Mouse (Mus musculus) splenic B cell, adult 2 months (primary cell): ENCODE measurements at regions not wholly inside any gene's neighbourhood (a gene's known extent, or its start where the extent isn't known, plus 50 kb on each side); places are given as distances from the start of the nearest gene placed in this dataset.

ENCODE experiments used
- DNase-seq: peaks from one replicate; pipeline ENCODE4 v3.0.0-alpha.2; 2011; ENCODE audit warnings: low read depth, low spot score
- H3K27me3 ChIP-seq: 2 replicates; pipeline ENCODE4 v1.6.1; 2012; ENCODE audit warnings: mild to moderate bottlenecking, low read length, moderate library complexity, mixed read lengths; ENCODE audit not compliant: control insufficient read depth, poor library complexity, insufficient read depth, severe bottlenecking
- H3K36me3 ChIP-seq: 2 replicates; pipeline ENCODE4 v1.6.1; 2012; ENCODE audit warnings: mild to moderate bottlenecking, low read length, moderate library complexity, mixed read lengths; ENCODE audit not compliant: control insufficient read depth, poor library complexity, insufficient read depth, severe bottlenecking

GRCm38 (mm10) chr8:79545866-79546373, 93.5 kb upstream of the Otud4 start:
- no peak for DNase-seq
- no peaks in the 10 kb centered on the region for H3K27me3 ChIP-seq
- H3K36me3 ChIP-seq = no peaks in the 10 kb centered on the region

GRCm38 (mm10) chr8:79542461-79542860, 97.0 kb upstream of the Otud4 start:
- H3K27me3 ChIP-seq = no peaks in the 10 kb centered on the region

GRCm38 (mm10) chr8:79540053-79540452, 99.4 kb upstream of the Otud4 start:
- H3K36me3 ChIP-seq = no peaks in the 10 kb centered on the region
- H3K27me3 ChIP-seq = no peaks in the 10 kb centered on the region
- DNase-seq = no peak

More at GRCm38 (mm10) chr8:79542461-79542860, 97.0 kb upstream of the Otud4 start:
- H3K36me3 ChIP-seq = no peaks in the 10 kb centered on the region
- DNase-seq = no peak

GRCm38 (mm10) chr8:79534271-79534889, 105.0 kb upstream of the Otud4 start:
- no peak for DNase-seq
- Histone ChIP-seq H3K27me3 (no peaks in the 10 kb centered on the region), H3K36me3 (no peaks in the 10 kb centered on the region)

GRCm38 (mm10) chr8:79529556-79529955, 109.9 kb upstream of the Otud4 start:
- H3K36me3 ChIP-seq = no peaks in the 10 kb centered on the region
- H3K27me3 ChIP-seq = no peaks in the 10 kb centered on the region
- peak; percentile 14 for DNase-seq

- no peak for DNase-seq
These were observed 117.4 kb upstream of the Otud4 start for GRCm38 (mm10) chr8:79522040-79522439.

GRCm38 (mm10) chr8:79518966-79519365, 119.6 kb upstream of the Smad1 start:
- Histone ChIP-seq H3K36me3 (no peaks in the 10 kb centered on the region), H3K27me3 (no peaks in the 10 kb centered on the region)
- DNase-seq = no peak

More at GRCm38 (mm10) chr8:79522040-79522439, 117.4 kb upstream of the Otud4 start:
- Histone ChIP-seq H3K27me3 (no peaks in the 10 kb centered on the region), H3K36me3 (no peaks in the 10 kb centered on the region)

- Histone ChIP-seq H3K27me3 (no peaks in the 10 kb centered on the region), H3K36me3 (no peaks in the 10 kb centered on the region)
- DNase-seq = no peak
These were observed 116.0 kb upstream of the Smad1 start for GRCm38 (mm10) chr8:79515282-79515783.

- H3K27me3 ChIP-seq = no peaks in the 10 kb centered on the region
- DNase-seq = no peak
- no peaks in the 10 kb centered on the region for H3K36me3 ChIP-seq
These were observed 115.4 kb upstream of the Smad1 start for GRCm38 (mm10) chr8:79514655-79515278.

- no peak for DNase-seq
- H3K27me3 ChIP-seq = no peaks in the 10 kb centered on the region
- no peaks in the 10 kb centered on the region for H3K36me3 ChIP-seq
These were observed 109.3 kb upstream of the Smad1 start for GRCm38 (mm10) chr8:79508597-79508996.

- no peak for DNase-seq
- Histone ChIP-seq H3K36me3 (no peaks in the 10 kb centered on the region), H3K27me3 (no peaks in the 10 kb centered on the region)
These were observed 106.1 kb upstream of the Smad1 start for GRCm38 (mm10) chr8:79505381-79505780.

GRCm38 (mm10) chr8:79503906-79504305, 104.6 kb upstream of the Smad1 start:
- Histone ChIP-seq H3K27me3 (no peaks in the 10 kb centered on the region), H3K36me3 (no peaks in the 10 kb centered on the region)
- DNase-seq = no peak

- no peak for DNase-seq
- H3K27me3 ChIP-seq = no peaks in the 10 kb centered on the region
- no peaks in the 10 kb centered on the region for H3K36me3 ChIP-seq
These were observed 102.7 kb upstream of the Smad1 start for GRCm38 (mm10) chr8:79502062-79502461.

GRCm38 (mm10) chr8:79501238-79501637, 101.9 kb upstream of the Smad1 start:
- no peak for DNase-seq
- H3K27me3 ChIP-seq = no peaks in the 10 kb centered on the region
- H3K36me3 ChIP-seq = no peaks in the 10 kb centered on the region

- Histone ChIP-seq H3K36me3 (no peaks in the 10 kb centered on the region), H3K27me3 (no peaks in the 10 kb centered on the region)
- no peak for DNase-seq
These were observed 99.9 kb upstream of the Smad1 start for GRCm38 (mm10) chr8:79499258-79499657.
